Mouse (Mus musculus): ENCODE data around the gene Lamc1. TPM values are rescaled to one million over a fixed set of nuclear protein-coding genes. Genes with fewer than 3 reads are reported as not detected.

The Lamc1 gene
- polyA plus RNA-seq, 1 experiment from 2014 or later: 23.8 TPM

- H3K4me1 ChIP-seq (ENCODE audit: control insufficient read depth, insufficient read depth, low read length): no peaks in the 10 kb centered on the region
- 53% methylated on average over 9 of the region's 9 CpGs for WGBS
- H3K9ac ChIP-seq (replicated peaks; ENCODE audit: low read length): no peak overlapping the region
- no peak overlapping the region for H3K4me2 ChIP-seq (ENCODE audit: low read length)
- DNase-seq (peak; percentile 45), ATAC-seq (ENCODE audit: low FRiP score, low TSS enrichment) (no peak)
- peaks cover 27% of the 10 kb centered on the region for H3K36me3 ChIP-seq (ENCODE audit: control insufficient read depth, insufficient read depth, low read length)
- no peaks in the 10 kb centered on the region for H3K9me3 ChIP-seq (ENCODE audit: control insufficient read depth, low read length)
- 0 out of 2 replicates have a peak overlapping the region, but pooled peaks have one; percentile 26 for H3K27ac ChIP-seq (replicated peaks; ENCODE audit: low read depth, low read length)
- no peak overlapping the region for H3K4me3 ChIP-seq (replicated peaks; ENCODE audit: low read depth, low read length)
- H3K27me3 ChIP-seq (ENCODE audit: control insufficient read depth, insufficient read depth, low read length): no peaks in the 10 kb centered on the region
Measured at GRCm38 (mm10) chr1:153219376-153219775, 113.2 kb downstream of the Lamc1 start.

GRCm38 (mm10) chr1:153216516-153216915 is 116.1 kb downstream of the Lamc1 start:
- Histone ChIP-seq H3K9me3 (ENCODE audit: control insufficient read depth, low read length) (no peaks in the 10 kb centered on the region), H3K4me2 (ENCODE audit: low read length) (no peak overlapping the region), H3K9ac (replicated peaks; ENCODE audit: low read length) (no peak overlapping the region), H3K36me3 (ENCODE audit: control insufficient read depth, insufficient read depth, low read length) (peaks cover 15% of the 10 kb centered on the region), H3K4me1 (ENCODE audit: control insufficient read depth, insufficient read depth, low read length) (no peaks in the 10 kb centered on the region), H3K4me3 (replicated peaks; ENCODE audit: low read depth, low read length) (no peak overlapping the region), H3K27ac (replicated peaks; ENCODE audit: low read depth, low read length) (no peak overlapping the region), H3K27me3 (ENCODE audit: control insufficient read depth, insufficient read depth, low read length) (no peaks in the 10 kb centered on the region)
- WGBS: 83% methylated on average over 4 of the region's 4 CpGs
- DNase-seq (no peak), ATAC-seq (ENCODE audit: low FRiP score, low TSS enrichment) (no peak)

GRCm38 (mm10) chr1:153215676-153216075 is 116.9 kb downstream of the Lamc1 start:
- no peak overlapping the region for H3K4me2 ChIP-seq (ENCODE audit: low read length)
- ATAC-seq (ENCODE audit: low FRiP score, low TSS enrichment) (no peak), DNase-seq (no peak)
- no peaks in the 10 kb centered on the region for H3K4me1 ChIP-seq (ENCODE audit: control insufficient read depth, insufficient read depth, low read length)
- H3K9me3 ChIP-seq (ENCODE audit: control insufficient read depth, low read length): no peaks in the 10 kb centered on the region
- H3K4me3 ChIP-seq (replicated peaks; ENCODE audit: low read depth, low read length): no peak overlapping the region
- 84% methylated on average over 5 of the region's 5 CpGs for WGBS
- no peak overlapping the region for H3K9ac ChIP-seq (replicated peaks; ENCODE audit: low read length)
- no peaks in the 10 kb centered on the region for H3K27me3 ChIP-seq (ENCODE audit: control insufficient read depth, insufficient read depth, low read length)
- H3K27ac ChIP-seq (replicated peaks; ENCODE audit: low read depth, low read length): no peak overlapping the region
- peaks cover 6% of the 10 kb centered on the region for H3K36me3 ChIP-seq (ENCODE audit: control insufficient read depth, insufficient read depth, low read length)

- ATAC-seq (ENCODE audit: low FRiP score, low TSS enrichment) (no peak), DNase-seq (no peak)
- Histone ChIP-seq H3K36me3 (ENCODE audit: control insufficient read depth, insufficient read depth, low read length) (no peaks in the 10 kb centered on the region), H3K27me3 (ENCODE audit: control insufficient read depth, insufficient read depth, low read length) (no peaks in the 10 kb centered on the region), H3K27ac (replicated peaks; ENCODE audit: low read depth, low read length) (no peak overlapping the region), H3K9ac (replicated peaks; ENCODE audit: low read length) (no peak overlapping the region), H3K9me3 (ENCODE audit: control insufficient read depth, low read length) (no peaks in the 10 kb centered on the region), H3K4me2 (ENCODE audit: low read length) (no peak overlapping the region), H3K4me3 (replicated peaks; ENCODE audit: low read depth, low read length) (no peak overlapping the region), H3K4me1 (ENCODE audit: control insufficient read depth, insufficient read depth, low read length) (no peaks in the 10 kb centered on the region)
- 70% methylated on average over 4 of the region's 4 CpGs for WGBS
Measured at GRCm38 (mm10) chr1:153210992-153211391, 121.6 kb downstream of the Lamc1 start.

- WGBS: 88% methylated on average over 2 of the region's 2 CpGs
- ATAC-seq (ENCODE audit: low FRiP score, low TSS enrichment) (no peak), DNase-seq (no peak)
- no peaks in the 10 kb centered on the region for H3K9me3 ChIP-seq (ENCODE audit: control insufficient read depth, low read length)
- H3K4me3 ChIP-seq (replicated peaks; ENCODE audit: low read depth, low read length): no peak overlapping the region
- H3K27ac ChIP-seq (replicated peaks; ENCODE audit: low read depth, low read length): no peak overlapping the region
- no peak overlapping the region for H3K9ac ChIP-seq (replicated peaks; ENCODE audit: low read length)
- H3K4me1 ChIP-seq (ENCODE audit: control insufficient read depth, insufficient read depth, low read length): no peaks in the 10 kb centered on the region
- no peaks in the 10 kb centered on the region for H3K36me3 ChIP-seq (ENCODE audit: control insufficient read depth, insufficient read depth, low read length)
- no peaks in the 10 kb centered on the region for H3K27me3 ChIP-seq (ENCODE audit: control insufficient read depth, insufficient read depth, low read length)
- no peak overlapping the region for H3K4me2 ChIP-seq (ENCODE audit: low read length)
Measured at GRCm38 (mm10) chr1:153210198-153210597, 122.4 kb downstream of the Lamc1 start.

GRCm38 (mm10) chr1:153202195-153202594 is 130.4 kb downstream of the Lamc1 start:
- Histone ChIP-seq H3K36me3 (ENCODE audit: control insufficient read depth, insufficient read depth, low read length) (no peaks in the 10 kb centered on the region), H3K4me1 (ENCODE audit: control insufficient read depth, insufficient read depth, low read length) (0 out of 2 replicates have a peak, but pooled peaks cover 3% of the 10 kb centered on the region), H3K9me3 (ENCODE audit: control insufficient read depth, low read length) (no peaks in the 10 kb centered on the region), H3K27me3 (ENCODE audit: control insufficient read depth, insufficient read depth, low read length) (no peaks in the 10 kb centered on the region), H3K4me3 (replicated peaks; ENCODE audit: low read depth, low read length) (no peak overlapping the region), H3K9ac (replicated peaks; ENCODE audit: low read length) (no peak overlapping the region), H3K4me2 (ENCODE audit: low read length) (no peak overlapping the region), H3K27ac (replicated peaks; ENCODE audit: low read depth, low read length) (no peak overlapping the region)
- no peak; the same call in 1 of the 2 replicates for ATAC-seq (ENCODE audit: low FRiP score, low TSS enrichment)
- peak; percentile 31 for DNase-seq
- WGBS: 25% methylated on average over 8 of the region's 8 CpGs

- WGBS: 32% methylated on average over 14 of the region's 14 CpGs
- no peak overlapping the region for H3K9ac ChIP-seq (replicated peaks; ENCODE audit: low read length)
- 0 out of 2 replicates have a peak, but pooled peaks cover 3% of the 10 kb centered on the region for H3K4me1 ChIP-seq (ENCODE audit: control insufficient read depth, insufficient read depth, low read length)
- no peaks in the 10 kb centered on the region for H3K27me3 ChIP-seq (ENCODE audit: control insufficient read depth, insufficient read depth, low read length)
- ATAC-seq (ENCODE audit: low FRiP score, low TSS enrichment) (no peak), DNase-seq (peak; percentile 37)
- H3K36me3 ChIP-seq (ENCODE audit: control insufficient read depth, insufficient read depth, low read length): no peaks in the 10 kb centered on the region
- H3K9me3 ChIP-seq (ENCODE audit: control insufficient read depth, low read length): no peaks in the 10 kb centered on the region
- no peak overlapping the region for H3K4me2 ChIP-seq (ENCODE audit: low read length)
- no peak overlapping the region for H3K27ac ChIP-seq (replicated peaks; ENCODE audit: low read depth, low read length)
- no peak overlapping the region for H3K4me3 ChIP-seq (replicated peaks; ENCODE audit: low read depth, low read length)
Measured at GRCm38 (mm10) chr1:153201448-153201847, 131.1 kb downstream of the Lamc1 start.

GRCm38 (mm10) chr1:153197316-153197850 is 135.2 kb downstream of the Lamc1 start:
- no peaks in the 10 kb centered on the region for H3K27me3 ChIP-seq (ENCODE audit: control insufficient read depth, insufficient read depth, low read length)
- DNase-seq (no peak), ATAC-seq (ENCODE audit: low FRiP score, low TSS enrichment) (no peak)
- no peak overlapping the region for H3K4me3 ChIP-seq (replicated peaks; ENCODE audit: low read depth, low read length)
- H3K9ac ChIP-seq (replicated peaks; ENCODE audit: low read length): no peak overlapping the region
- H3K4me2 ChIP-seq (ENCODE audit: low read length): no peak overlapping the region
- no peaks in the 10 kb centered on the region for H3K9me3 ChIP-seq (ENCODE audit: control insufficient read depth, low read length)
- H3K4me1 ChIP-seq (ENCODE audit: control insufficient read depth, insufficient read depth, low read length): peaks cover 4% of the 10 kb centered on the region; the same call in 1 of the 2 replicates
- H3K36me3 ChIP-seq (ENCODE audit: control insufficient read depth, insufficient read depth, low read length): no peaks in the 10 kb centered on the region
- 85% methylated on average over 3 of the region's 3 CpGs for WGBS
- H3K27ac ChIP-seq (replicated peaks; ENCODE audit: low read depth, low read length): no peak overlapping the region

GRCm38 (mm10) chr1:153192945-153193344 is 139.6 kb downstream of the Lamc1 start:
- ATAC-seq (ENCODE audit: low FRiP score, low TSS enrichment) (no peak), DNase-seq (no peak)
- WGBS: 82% methylated on average over 6 of the region's 6 CpGs

More at GRCm38 (mm10) chr1:153192945-153193344, 139.6 kb downstream of the Lamc1 start:
- Histone ChIP-seq H3K9ac (replicated peaks; ENCODE audit: low read length) (no peak overlapping the region), H3K27me3 (ENCODE audit: control insufficient read depth, insufficient read depth, low read length) (no peaks in the 10 kb centered on the region), H3K4me1 (ENCODE audit: control insufficient read depth, insufficient read depth, low read length) (peaks cover 15% of the 10 kb centered on the region; the same call in 1 of the 2 replicates), H3K9me3 (ENCODE audit: control insufficient read depth, low read length) (no peaks in the 10 kb centered on the region), H3K27ac (replicated peaks; ENCODE audit: low read depth, low read length) (no peak overlapping the region), H3K4me3 (replicated peaks; ENCODE audit: low read depth, low read length) (no peak overlapping the region), H3K36me3 (ENCODE audit: control insufficient read depth, insufficient read depth, low read length) (no peaks in the 10 kb centered on the region), H3K4me2 (ENCODE audit: low read length) (no peak overlapping the region)

All from midbrain, embryonic 14.5 days (tissue).